Mouse (Mus musculus) kidney, postnatal 0 days (tissue): ENCODE data around the gene Sap30l. TPM values are rescaled to one million over a fixed set of nuclear protein-coding genes. Genes with fewer than 3 reads are reported as not detected.
A peak's percentile ranks its signal among the peaks of the same experiment; 100 is the strongest.
"Not testable (repeated sequence)": the region's sequence is repeated elsewhere in the genome, so short reads cannot be mapped to it uniquely, and the experiment has no call there.

Experiments used
- ATAC-seq: fragments of 200-750 bp; cut with Nextera tagmentation; replicated peaks from 2 replicates; pipeline ENCODE4 v1.8.0; 2017; ENCODE audit warnings: low read depth, moderate number of reproducible peaks, moderate TSS enrichment, moderate library complexity; ENCODE audit not compliant: low FRiP score
- DNase-seq: peaks from one replicate; pipeline ENCODE4 v3.0.0-alpha.2; 2016; ENCODE audit warnings: low spot score
- H3K27ac ChIP-seq: fragments of 300-500 bp; sonication (generic); 2 replicates; pipeline ENCODE4 v1.5.1; 2014; ENCODE audit warnings: mild to moderate bottlenecking
- H3K27me3 ChIP-seq: fragments of 300-500 bp; sonication (generic); 2 replicates; pipeline ENCODE4 v1.6.1; 2014; ENCODE audit warnings: low read length, mixed read lengths; ENCODE audit not compliant: insufficient read depth
- H3K36me3 ChIP-seq: fragments of 300-500 bp; sonication (generic); 2 replicates; pipeline ENCODE4 v1.6.1; 2014; ENCODE audit warnings: low read length, mixed read lengths; ENCODE audit not compliant: insufficient read depth
- H3K4me1 ChIP-seq: fragments of 300-500 bp; sonication (generic); replicated peaks from 2 replicates; pipeline ENCODE4 v1.6.1; 2014; ENCODE audit warnings: antibody characterized with exemption, low read length, mixed read lengths; ENCODE audit not compliant: insufficient read depth
- H3K4me2 ChIP-seq: fragments of 300-500 bp; sonication (generic); 2 replicates; pipeline ENCODE4 v1.6.1; 2014; ENCODE audit warnings: mild to moderate bottlenecking, low read length, moderate library complexity, mixed read lengths
- H3K4me3 ChIP-seq: fragments of 300-500 bp; sonication (generic); replicated peaks from 2 replicates; pipeline ENCODE4 v1.5.1; 2014; ENCODE audit warnings: low read depth, low read length
- H3K9ac ChIP-seq: fragments of 300-500 bp; sonication (generic); 2 replicates; pipeline ENCODE4 v1.6.1; 2014; ENCODE audit warnings: low read depth, low read length
- H3K9me3 ChIP-seq: fragments of 300-500 bp; sonication (generic); replicated peaks from 2 replicates; pipeline ENCODE4 v1.6.1; 2016; ENCODE audit warnings: low read length, inconsistent platforms, mixed read lengths
- CTCF ChIP-seq: IDR thresholded peaks from 2 replicates; pipeline ENCODE4 v1.5.1; 2016; ENCODE audit warnings: antibody characterized with exemption, low read depth, mild to moderate bottlenecking, moderate library complexity
- WGBS: fragments of 180-500 bp; shearing (Covaris S2); extraction: QIAGEN DNeasy Blood & Tissue Kit; methylation state at CpG from one replicate; pipeline ENCODE4 v1.1.7; 2014; 5-methylcytosine and 5-hydroxymethylcytosine counted together
- polyA plus RNA-seq: library from polyadenylated mRNA; unstranded; fragments of >200 nt; fragmentation: Nextera tagmentation; extraction: Ambion mirVana; gene quantifications from 2 replicates; pipeline ENCODE4 v1.2.1, GENCODE M21; 2015

Gene Sap30l
- polyA plus RNA-seq, 1 experiment from 2014 or later: 19.1 TPM

DNA sequence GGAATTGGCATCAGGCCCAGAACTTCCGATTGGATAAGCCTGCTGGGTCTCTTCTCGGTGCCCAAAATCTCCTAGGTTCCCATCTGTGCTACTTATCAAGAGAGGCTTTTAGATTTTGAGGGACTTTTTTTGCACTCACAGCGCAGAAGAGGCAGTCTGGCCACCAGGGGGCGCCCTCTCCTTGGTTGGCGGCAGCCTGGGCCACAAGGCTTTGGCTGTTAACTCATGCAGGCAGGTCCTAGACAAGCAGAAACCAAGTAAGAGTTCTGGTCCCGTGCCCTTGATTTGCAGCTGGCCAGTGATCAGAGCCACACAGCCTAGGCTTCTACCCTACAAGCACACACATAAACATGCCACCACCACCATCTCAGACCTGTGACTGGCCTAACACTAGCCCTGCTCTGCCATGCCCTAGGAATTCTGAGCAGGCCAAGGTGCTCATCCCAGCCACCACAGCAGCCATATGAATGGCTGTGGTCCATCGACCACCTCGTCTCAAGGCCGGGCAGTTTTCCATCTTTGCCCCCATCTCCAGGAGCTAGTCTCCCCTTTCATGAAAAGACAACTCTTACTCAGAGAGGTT lies 18.7 kb downstream of the Sap30l start:
- no peak overlapping the region for H3K4me3 ChIP-seq
- 21% methylated on average over 9 of the region's 9 CpGs for WGBS
- no peak overlapping the region for H3K9ac ChIP-seq
- H3K36me3 ChIP-seq: no peaks in the 10 kb centered on the region
- no peak overlapping the region for H3K27ac ChIP-seq
- peak; percentile 94 for TF ChIP-seq CTCF
- DNase-seq (peak; percentile 85), ATAC-seq (peak; percentile 34; the same call in 1 of the 2 replicates)
- H3K27me3 ChIP-seq: no peaks in the 10 kb centered on the region
- no peaks in the 10 kb centered on the region for H3K4me1 ChIP-seq
- H3K4me2 ChIP-seq: no peak overlapping the region
- no peaks in the 10 kb centered on the region for H3K9me3 ChIP-seq

DNA sequence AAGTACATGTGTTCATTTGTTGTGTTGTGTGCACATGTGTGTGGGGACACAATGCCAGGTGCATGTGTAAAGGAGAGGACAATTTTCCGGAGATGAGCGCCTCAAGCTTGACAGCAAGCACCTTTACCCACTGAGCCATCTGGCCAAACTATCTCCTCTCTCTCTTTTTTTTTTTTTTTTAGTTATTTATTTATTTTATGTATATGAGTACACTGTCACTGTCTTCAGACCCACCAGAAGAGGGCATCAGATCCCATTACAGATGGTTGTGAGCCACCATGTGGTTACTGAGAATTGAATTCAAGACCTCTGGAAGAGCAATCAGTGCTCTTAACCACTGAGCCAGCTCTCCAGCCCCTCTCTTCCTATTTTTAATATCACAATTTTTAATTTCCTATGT lies 21.7 kb downstream of the Sap30l start:
- H3K4me3 ChIP-seq, H3K9ac ChIP-seq, H3K27ac ChIP-seq, ATAC-seq, H3K4me2 ChIP-seq, H3K9me3 ChIP-seq, H3K36me3 ChIP-seq, DNase-seq: not testable (repeated sequence)
- WGBS: 96% methylated on average over 2 of the region's 2 CpGs
- peaks cover 11% of the 10 kb centered on the region; the same call in 1 of the 2 replicates for H3K4me1 ChIP-seq
- TF ChIP-seq CTCF: 0 out of 2 replicates have a peak, but pooled peaks have one; percentile 15
- peaks cover 21% of the 10 kb centered on the region for H3K27me3 ChIP-seq

DNA sequence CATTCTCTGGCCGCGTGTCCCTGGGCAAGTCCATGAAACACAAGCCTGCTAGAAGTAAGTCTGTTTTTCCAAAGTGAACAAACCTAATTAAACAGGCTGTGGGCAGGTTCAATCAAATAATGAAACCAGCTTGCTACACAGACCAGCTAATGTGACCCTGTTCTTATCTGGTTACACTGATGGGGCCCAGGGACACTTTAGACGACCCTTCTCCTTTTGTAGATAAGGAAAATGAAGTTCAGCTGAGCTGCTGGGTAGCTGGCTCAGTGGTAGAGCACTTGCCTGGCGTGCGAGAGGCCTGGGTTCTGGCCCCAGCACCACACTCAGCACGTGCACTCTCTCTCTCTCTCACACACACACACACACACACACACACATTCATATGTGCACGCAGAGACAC lies 22.3 kb downstream of the Sap30l start:
- peaks cover 11% of the 10 kb centered on the region for H3K4me1 ChIP-seq
- no peak overlapping the region for H3K27ac ChIP-seq
- 74% methylated on average over 7 of the region's 7 CpGs for WGBS
- no peak overlapping the region for H3K4me2 ChIP-seq
- no peak for TF ChIP-seq CTCF
- no peaks in the 10 kb centered on the region for H3K9me3 ChIP-seq
- ATAC-seq (no peak), DNase-seq (no peak)
- no peak overlapping the region for H3K9ac ChIP-seq
- H3K4me3 ChIP-seq: no peak overlapping the region
- peaks cover 25% of the 10 kb centered on the region for H3K27me3 ChIP-seq
- H3K36me3 ChIP-seq: no peaks in the 10 kb centered on the region

DNA sequence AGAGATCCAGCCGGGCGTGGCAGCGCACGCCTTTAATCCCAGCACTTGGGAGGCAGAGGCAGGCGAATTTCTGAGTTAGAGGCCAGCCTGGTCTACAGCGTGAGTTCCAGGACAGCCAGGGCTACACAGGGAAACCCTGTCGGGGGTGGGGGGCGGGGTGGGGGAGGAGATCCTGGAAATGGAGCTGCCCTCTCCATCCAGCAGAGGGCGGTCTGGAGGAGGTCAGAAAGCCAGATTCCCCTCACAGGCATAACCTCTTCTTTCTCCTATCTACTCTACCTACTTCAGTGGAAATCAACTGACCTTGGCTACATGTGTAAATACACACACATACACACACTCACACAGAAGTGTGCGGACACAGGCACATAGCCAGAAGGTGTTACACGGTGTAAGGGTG lies 23.8 kb downstream of the Sap30l start:
- not testable (repeated sequence) for H3K9ac ChIP-seq, H3K9me3 ChIP-seq, H3K4me2 ChIP-seq, H3K36me3 ChIP-seq, H3K4me3 ChIP-seq, DNase-seq, H3K27ac ChIP-seq, ATAC-seq
- WGBS: 68% methylated on average over 11 of the region's 11 CpGs
- TF ChIP-seq CTCF: peak; percentile 20; the same call in 1 of the 2 replicates
- peaks cover 39% of the 10 kb centered on the region for H3K27me3 ChIP-seq
- H3K4me1 ChIP-seq: peaks cover 19% of the 10 kb centered on the region

DNA sequence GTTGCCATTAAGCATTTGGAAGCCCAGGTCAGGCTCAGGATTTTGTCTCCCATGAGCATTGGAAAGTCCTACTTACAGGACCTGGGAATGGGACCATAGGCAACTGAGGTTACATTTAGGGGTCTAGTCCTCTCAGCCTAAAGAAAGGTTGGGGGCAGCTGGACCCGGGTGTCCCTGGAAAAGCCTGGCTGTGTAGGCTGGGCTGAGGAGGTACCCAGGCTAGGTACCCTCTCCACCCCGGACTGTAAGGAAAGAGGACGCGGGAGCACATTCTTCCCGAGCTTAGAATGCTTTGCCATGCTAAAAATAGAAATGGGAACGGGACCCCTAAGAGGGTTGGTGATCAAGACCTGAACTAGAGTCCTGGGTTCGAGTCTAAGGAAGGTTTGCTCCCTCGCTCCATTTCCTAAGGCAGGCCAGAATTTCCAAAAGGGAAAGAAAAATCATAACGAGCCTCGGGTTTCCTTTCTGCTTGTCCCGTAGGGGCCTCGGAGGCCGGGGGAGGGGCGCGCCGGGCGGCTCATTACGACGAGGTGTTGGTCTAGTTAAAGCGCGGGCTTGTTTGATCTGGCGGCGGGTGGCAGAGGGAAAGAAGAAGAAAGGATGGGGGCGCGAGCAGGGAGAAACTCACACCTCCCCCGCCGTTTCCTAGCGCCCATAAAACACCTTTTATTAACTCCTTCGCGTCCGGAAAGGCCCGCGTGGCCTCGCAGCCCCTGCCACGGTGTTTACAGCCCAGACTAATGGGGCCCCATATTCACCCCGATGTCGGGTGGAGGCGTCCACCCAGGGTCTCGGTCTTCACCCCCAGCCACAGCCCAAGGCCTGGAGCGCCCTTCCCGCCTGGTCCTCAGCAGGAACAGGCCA lies 25.8 kb downstream of the Sap30l start:
- Histone ChIP-seq H3K4me2 (peak overlapping the region; percentile 53), H3K9me3 (no peaks in the 10 kb centered on the region), H3K4me1 (peaks cover 19% of the 10 kb centered on the region), H3K9ac (0 out of 2 replicates have a peak overlapping the region, but pooled peaks have one; percentile 23), H3K27ac (no peak overlapping the region), H3K36me3 (no peaks in the 10 kb centered on the region), H3K4me3 (peak overlapping the region; percentile 27), H3K27me3 (peaks cover 59% of the 10 kb centered on the region)
- no peak for TF ChIP-seq CTCF
- DNase-seq: no peak
- no peak for ATAC-seq
- under 1% methylated on average over 41 of the region's 41 CpGs for WGBS

DNA sequence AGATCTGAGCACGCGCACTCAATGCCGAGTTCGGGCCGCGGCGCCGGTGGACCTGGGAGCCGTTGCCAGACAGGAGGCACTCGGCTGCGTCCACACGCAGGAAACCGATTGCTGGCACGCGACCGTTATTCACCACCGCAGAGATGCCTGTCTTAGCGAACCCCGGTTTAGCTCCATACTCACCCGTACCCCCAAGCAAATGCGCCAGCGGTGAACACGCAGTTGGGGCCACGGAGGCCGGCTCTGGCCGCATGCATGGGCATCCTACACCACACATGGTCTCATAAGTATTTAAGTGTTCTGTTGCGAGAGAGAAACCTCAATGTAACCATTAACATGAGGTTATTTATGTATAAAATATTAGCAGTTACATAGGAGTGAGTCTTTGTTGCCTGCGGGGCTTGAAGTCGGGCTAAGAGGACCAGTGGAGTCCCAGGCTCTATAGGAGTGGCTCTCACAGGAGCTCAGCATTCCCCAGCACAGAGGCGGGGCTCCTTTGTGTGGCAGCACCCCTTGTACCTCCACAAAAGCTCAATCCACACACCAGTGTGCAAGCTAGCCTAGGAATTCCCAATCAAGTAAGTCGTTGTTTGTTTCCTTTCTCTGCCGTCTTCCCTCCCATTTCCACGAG lies 26.6 kb downstream of the Sap30l start:
- peaks cover 19% of the 10 kb centered on the region for H3K4me1 ChIP-seq
- peak overlapping the region; percentile 53 for H3K4me2 ChIP-seq
- H3K4me3 ChIP-seq: peak overlapping the region; percentile 27
- ATAC-seq (no peak), DNase-seq (no peak)
- H3K36me3 ChIP-seq: no peaks in the 10 kb centered on the region
- H3K27ac ChIP-seq: no peak overlapping the region
- under 1% methylated on average over 33 of the region's 33 CpGs for WGBS
- no peak for TF ChIP-seq CTCF
- no peaks in the 10 kb centered on the region for H3K9me3 ChIP-seq
- H3K9ac ChIP-seq: 0 out of 2 replicates have a peak overlapping the region, but pooled peaks have one; percentile 23
- H3K27me3 ChIP-seq: peaks cover 66% of the 10 kb centered on the region
